Mouse (Mus musculus) limb, embryonic 12.5 days (tissue): ENCODE results near the gene Cox15. TPM values are rescaled to one million over a fixed set of nuclear protein-coding genes. Genes with fewer than 3 reads are reported as not detected.

Source experiments
- ATAC-seq: fragments of 200-750 bp; cut with Nextera tagmentation; 2 replicates; pipeline ENCODE4 v1.8.0; 2017; ENCODE audit warnings: low read depth, moderate TSS enrichment; ENCODE audit not compliant: insufficient number of reproducible peaks, insufficient read depth, low FRiP score, low TSS enrichment
- H3K27ac ChIP-seq: fragments of 300-500 bp; sonication (generic); 2 replicates; pipeline ENCODE4 v1.5.1; 2016; ENCODE audit warnings: mild to moderate bottlenecking, moderate library complexity
- H3K27me3 ChIP-seq: fragments of 300-500 bp; sonication (generic); 2 replicates; pipeline ENCODE4 v1.6.1; 2016; ENCODE audit warnings: mild to moderate bottlenecking, moderate library complexity
- H3K36me3 ChIP-seq: fragments of 300-500 bp; sonication (generic); 2 replicates; pipeline ENCODE4 v1.6.1; 2016; ENCODE audit warnings: mild to moderate bottlenecking, moderate library complexity
- H3K4me1 ChIP-seq: fragments of 300-500 bp; sonication (generic); replicated peaks from 2 replicates; pipeline ENCODE4 v1.6.1; 2016
- H3K4me2 ChIP-seq: fragments of 300-500 bp; sonication (generic); 2 replicates; pipeline ENCODE4 v1.6.1; 2016; ENCODE audit warnings: mild to moderate bottlenecking, moderate library complexity
- H3K4me3 ChIP-seq: fragments of 300-500 bp; sonication (generic); replicated peaks from 2 replicates; pipeline ENCODE4 v1.5.1; 2016; ENCODE audit warnings: mild to moderate bottlenecking
- H3K9ac ChIP-seq: fragments of 300-500 bp; sonication (generic); replicated peaks from 2 replicates; pipeline ENCODE4 v1.6.1; 2016; ENCODE audit warnings: mild to moderate bottlenecking, moderate library complexity
- H3K9me3 ChIP-seq: fragments of 300-500 bp; sonication (generic); 2 replicates; pipeline ENCODE4 v1.6.1; 2016; ENCODE audit warnings: mild to moderate bottlenecking, moderate library complexity
- WGBS: fragments of 180-500 bp; shearing (Covaris S2); methylation state at CpG from one replicate; pipeline ENCODE4 v1.1.7; 2016; 5-methylcytosine and 5-hydroxymethylcytosine counted together
- polyA plus RNA-seq: library from polyadenylated mRNA; unstranded; fragments of >200 nt; fragmentation: Nextera tagmentation; extraction: Ambion mirVana; gene quantifications from 2 replicates; pipeline ENCODE4 v1.2.1, GENCODE M21; 2016

Cox15 gene
- polyA plus RNA-seq, 1 experiment from 2014 or later: 15.1 TPM

DNA sequence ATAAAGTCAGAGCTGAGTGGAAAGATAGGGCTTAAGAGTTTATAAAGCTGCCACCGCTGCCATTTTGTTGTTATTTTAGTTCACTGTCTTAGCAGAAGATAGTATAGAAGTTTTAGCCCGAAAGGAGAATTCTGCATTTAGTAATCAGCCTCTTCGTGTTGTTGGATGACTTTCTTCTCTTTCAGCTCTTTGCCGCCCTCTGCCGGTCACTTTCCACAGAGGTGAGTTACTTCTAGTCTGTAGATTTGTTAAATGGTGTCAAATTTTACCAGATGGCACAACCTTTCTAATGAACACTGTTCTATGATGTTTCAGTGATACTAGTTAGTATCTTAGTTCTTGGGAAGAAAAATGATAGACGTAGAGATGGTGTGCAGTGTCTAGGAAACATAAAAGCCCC is 7.7 kb upstream of the Cox15 start:
- Histone ChIP-seq H3K4me2 (no peak overlapping the region), H3K4me3 (no peak overlapping the region), H3K36me3 (no peaks in the 10 kb centered on the region), H3K4me1 (no peaks in the 10 kb centered on the region), H3K27me3 (no peaks in the 10 kb centered on the region), H3K27ac (no peak overlapping the region), H3K9me3 (no peaks in the 10 kb centered on the region), H3K9ac (no peak overlapping the region)
- no peak for ATAC-seq
- WGBS: 24% methylated on average over 6 of the region's 6 CpGs

DNA sequence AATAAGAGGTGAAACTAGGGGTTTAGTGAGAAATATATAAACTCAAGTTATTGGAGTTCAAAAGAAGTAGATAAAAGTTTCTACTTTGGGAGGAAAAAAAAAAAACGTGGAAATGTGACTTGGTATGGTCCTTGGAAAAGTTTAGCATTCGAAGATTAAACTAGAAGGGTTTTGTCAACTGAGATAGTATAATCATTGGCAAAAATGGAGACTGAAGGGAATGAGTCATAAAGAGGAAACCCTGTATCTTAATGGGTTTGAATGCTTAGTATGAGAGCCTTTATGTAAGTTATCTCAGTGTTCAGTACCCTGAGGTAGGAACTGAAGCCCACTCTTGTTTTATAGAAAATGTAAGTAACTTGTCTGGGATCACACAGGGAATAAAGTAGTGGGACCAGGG is 2.1 kb upstream of the Cox15 start:
- H3K4me3 ChIP-seq: no peak overlapping the region
- H3K27me3 ChIP-seq: no peaks in the 10 kb centered on the region
- no peak overlapping the region for H3K4me2 ChIP-seq
- no peak for ATAC-seq
- no peak overlapping the region for H3K9ac ChIP-seq
- H3K4me1 ChIP-seq: peaks cover 4% of the 10 kb centered on the region; the same call in 1 of the 2 replicates
- H3K27ac ChIP-seq: no peak overlapping the region
- no peaks in the 10 kb centered on the region for H3K9me3 ChIP-seq
- WGBS: 62% methylated on average over 2 of the region's 2 CpGs
- H3K36me3 ChIP-seq: peaks cover 11% of the 10 kb centered on the region

DNA sequence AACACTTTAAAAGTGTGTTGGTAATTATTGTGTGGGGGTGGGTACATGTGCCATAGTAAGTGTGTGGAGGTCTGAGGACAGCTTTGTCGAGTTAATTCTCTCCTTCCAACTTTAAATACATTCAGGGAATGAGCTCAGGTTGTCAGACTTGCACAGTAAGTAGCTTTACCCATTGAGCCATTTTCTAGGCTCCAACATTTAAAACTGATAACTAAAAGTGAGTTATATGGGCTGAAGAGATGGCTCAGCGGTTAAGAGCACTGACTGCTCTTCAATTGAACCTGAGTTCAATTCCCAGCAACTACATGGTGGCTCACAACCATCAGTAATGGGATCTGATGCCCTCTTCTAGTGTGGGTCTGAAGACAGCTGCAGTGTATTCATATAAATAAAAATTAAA is 1.4 kb upstream of the Cox15 start:
- ATAC-seq: no peak
- Histone ChIP-seq H3K4me1 (peaks cover 4% of the 10 kb centered on the region; the same call in 1 of the 2 replicates), H3K9me3 (no peaks in the 10 kb centered on the region), H3K27ac (no peak overlapping the region), H3K4me3 (no peak overlapping the region), H3K36me3 (peaks cover 14% of the 10 kb centered on the region), H3K9ac (no peak overlapping the region), H3K4me2 (no peak overlapping the region), H3K27me3 (no peaks in the 10 kb centered on the region)
- 90% methylated on average over 2 of the region's 2 CpGs for WGBS

DNA sequence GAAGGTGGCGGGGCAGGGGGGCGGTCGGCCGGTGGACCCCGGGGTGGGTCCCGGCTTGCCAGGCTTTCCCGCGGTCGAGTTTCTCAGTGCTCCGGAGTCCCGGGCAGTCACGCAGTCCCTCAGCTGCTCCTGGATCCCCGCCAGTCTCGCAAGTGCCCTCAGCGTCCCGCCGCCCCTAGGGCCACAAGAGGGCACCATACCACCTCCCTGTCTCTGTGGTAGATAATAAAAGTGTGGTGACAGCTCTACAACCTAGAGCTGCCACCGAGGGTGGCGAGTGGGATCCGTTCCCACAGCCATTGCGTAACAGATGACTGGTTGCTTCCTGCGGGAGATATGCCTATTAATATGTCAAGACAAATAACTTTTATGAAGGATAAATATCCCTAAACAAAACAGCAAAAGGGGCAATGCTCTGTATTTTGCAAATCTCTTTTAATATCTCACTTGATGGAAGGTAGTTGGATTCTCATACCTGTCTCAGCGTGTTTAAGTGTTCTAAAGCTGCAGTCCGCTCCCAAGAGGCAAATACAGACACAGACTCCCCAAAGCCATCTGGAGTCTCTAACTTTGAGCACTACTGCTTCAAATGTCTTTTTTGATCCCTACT is 531 bp upstream of the Cox15 start:
- 2% methylated on average over 24 of the region's 24 CpGs for WGBS

DNA sequence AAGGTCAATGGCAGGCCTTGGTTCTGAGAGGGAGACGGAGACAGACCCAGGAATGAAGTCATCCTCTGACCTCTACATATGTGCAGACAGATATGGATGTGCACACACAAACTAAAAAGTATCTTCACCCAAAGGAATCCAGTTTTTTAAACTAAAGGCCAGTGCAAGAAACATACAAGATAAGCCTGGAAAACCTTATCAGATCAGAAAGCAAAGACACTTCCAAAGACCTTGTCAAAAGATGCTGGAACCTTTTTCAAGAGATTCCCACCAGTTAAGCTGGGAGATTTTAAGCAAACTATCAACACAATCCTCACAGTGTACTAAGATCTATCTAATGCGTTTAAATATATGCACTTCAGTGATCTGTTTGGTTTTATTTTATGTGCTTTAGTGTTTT is 2.8 kb downstream of the Cox15 start:
- 91% methylated on average over 2 of the region's 2 CpGs for WGBS
- Histone ChIP-seq H3K4me3 (no peak overlapping the region), H3K27me3 (no peaks in the 10 kb centered on the region), H3K36me3 (peaks cover 56% of the 10 kb centered on the region), H3K9ac (no peak overlapping the region), H3K9me3 (no peaks in the 10 kb centered on the region), H3K4me1 (peaks cover 4% of the 10 kb centered on the region; the same call in 1 of the 2 replicates), H3K27ac (no peak overlapping the region), H3K4me2 (no peak overlapping the region)
- no peak for ATAC-seq

More for the DNA sequence above, 531 bp upstream of the Cox15 start:
- H3K4me3 ChIP-seq: peak overlapping the region; percentile 65
- H3K9me3 ChIP-seq: no peaks in the 10 kb centered on the region
- peak overlapping the region; percentile 56 for H3K4me2 ChIP-seq
- peak overlapping the region; percentile 75 for H3K9ac ChIP-seq
- no peaks in the 10 kb centered on the region for H3K27me3 ChIP-seq
- peak overlapping the region; percentile 96 for H3K27ac ChIP-seq
- H3K36me3 ChIP-seq: peaks cover 23% of the 10 kb centered on the region
- H3K4me1 ChIP-seq: peaks cover 4% of the 10 kb centered on the region; the same call in 1 of the 2 replicates
- peak; percentile 83 for ATAC-seq

DNA sequence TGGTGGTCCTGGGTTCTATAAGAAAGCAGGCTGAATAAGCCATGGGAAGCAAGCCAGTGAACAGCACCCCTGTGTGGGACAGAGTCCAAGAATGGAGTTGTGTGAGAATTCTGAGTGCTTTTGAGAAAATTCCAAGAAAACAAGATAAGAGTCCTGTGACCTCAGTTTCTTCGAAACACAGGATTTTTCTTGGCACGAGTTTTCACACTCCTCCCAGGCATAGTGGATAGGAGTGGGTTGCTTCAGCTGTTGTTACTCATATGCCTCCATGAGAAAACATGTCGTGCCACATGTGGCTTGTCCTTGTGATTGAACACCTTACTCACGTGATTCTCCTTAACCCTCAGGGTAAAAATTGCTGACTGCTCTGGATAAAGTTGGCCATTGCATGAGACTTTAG is 4.9 kb downstream of the Cox15 start:
- Histone ChIP-seq H3K4me1 (no peaks in the 10 kb centered on the region; the same call in 1 of the 2 replicates), H3K36me3 (peaks cover 74% of the 10 kb centered on the region), H3K4me2 (no peak overlapping the region), H3K9me3 (no peaks in the 10 kb centered on the region), H3K9ac (no peak overlapping the region), H3K27ac (no peak overlapping the region), H3K4me3 (no peak overlapping the region), H3K27me3 (no peaks in the 10 kb centered on the region)
- no peak for ATAC-seq
- WGBS: 93% methylated on average over 4 of the region's 4 CpGs

DNA sequence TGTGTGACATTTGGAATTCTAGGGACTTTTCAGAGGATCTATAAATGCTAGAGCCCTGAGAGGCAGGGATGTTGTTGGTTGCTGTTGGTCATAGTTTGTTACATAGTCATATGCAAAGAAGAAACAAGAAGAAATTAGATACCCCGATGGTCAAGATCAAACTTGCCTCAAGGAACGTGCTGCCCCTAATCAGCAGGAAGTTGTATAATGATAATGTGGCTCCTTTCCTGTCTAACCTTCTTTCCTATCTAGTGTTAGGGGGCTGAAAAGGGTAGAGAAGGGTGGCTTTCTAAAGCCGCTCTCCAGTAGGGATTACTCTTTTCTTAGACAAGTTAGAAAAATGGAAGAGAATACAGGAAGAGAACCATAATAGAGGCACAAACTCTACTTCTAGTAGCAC is 7.1 kb downstream of the Cox15 start:
- Histone ChIP-seq H3K9ac (no peak overlapping the region), H3K4me3 (no peak overlapping the region), H3K4me2 (no peak overlapping the region), H3K36me3 (peaks cover 87% of the 10 kb centered on the region), H3K27ac (no peak overlapping the region), H3K4me1 (no peaks in the 10 kb centered on the region), H3K9me3 (no peaks in the 10 kb centered on the region), H3K27me3 (no peaks in the 10 kb centered on the region)
- WGBS: 95% methylated on average over 3 of the region's 3 CpGs
- ATAC-seq: no peak

DNA sequence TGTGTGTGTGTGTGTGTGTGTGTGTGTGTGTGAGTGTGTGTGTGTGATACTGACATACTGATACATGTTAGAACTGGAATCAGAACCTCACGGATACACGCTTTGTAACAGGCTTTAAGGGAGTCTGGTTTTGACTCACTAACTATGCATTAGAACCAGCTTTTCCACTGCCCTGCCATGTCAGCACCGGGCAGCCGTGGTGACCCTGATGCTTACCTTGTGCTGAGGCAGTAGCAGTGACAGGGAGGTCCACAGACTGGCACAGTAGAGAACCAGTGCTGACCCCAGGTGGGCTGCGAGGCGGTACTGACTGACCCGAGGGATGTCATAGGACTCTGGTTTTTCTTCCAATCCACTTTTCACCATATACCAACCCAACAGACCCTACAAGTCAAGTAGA is 9.4 kb downstream of the Cox15 start:
- 95% methylated on average over 7 of the region's 7 CpGs for WGBS

DNA sequence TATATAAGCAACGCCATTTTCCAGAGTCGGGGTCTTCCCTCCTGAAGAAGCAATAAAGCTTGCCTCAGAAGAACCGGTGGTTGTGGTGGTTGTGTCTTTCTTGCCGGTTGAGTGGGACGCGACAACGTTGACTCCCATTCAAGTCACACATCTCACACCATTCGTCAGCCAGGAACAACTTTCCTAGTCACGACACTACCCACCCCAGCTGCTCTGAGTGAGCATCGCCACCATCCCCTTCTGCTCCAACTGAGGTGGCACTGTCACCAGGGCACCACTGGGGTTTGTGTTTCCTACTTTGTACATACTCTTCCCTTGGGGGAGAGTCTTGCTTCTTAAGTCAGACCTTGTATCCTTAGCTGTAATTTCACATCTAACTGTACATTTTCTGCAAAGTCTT is 14.4 kb downstream of the Cox15 start:
- no peaks in the 10 kb centered on the region for H3K9me3 ChIP-seq
- ATAC-seq: no peak
- H3K4me1 ChIP-seq: no peaks in the 10 kb centered on the region
- peaks cover 88% of the 10 kb centered on the region for H3K36me3 ChIP-seq
- no peaks in the 10 kb centered on the region for H3K27me3 ChIP-seq
- H3K4me2 ChIP-seq: no peak overlapping the region
- WGBS: 97% methylated on average over 10 of the region's 10 CpGs
- no peak overlapping the region for H3K9ac ChIP-seq
- no peak overlapping the region for H3K4me3 ChIP-seq
- no peak overlapping the region for H3K27ac ChIP-seq

More for the DNA sequence above, 9.4 kb downstream of the Cox15 start:
- no peak overlapping the region for H3K4me3 ChIP-seq
- no peaks in the 10 kb centered on the region for H3K9me3 ChIP-seq
- H3K27me3 ChIP-seq: no peaks in the 10 kb centered on the region
- ATAC-seq: no peak
- H3K4me1 ChIP-seq: no peaks in the 10 kb centered on the region
- H3K9ac ChIP-seq: no peak overlapping the region
- no peak overlapping the region for H3K4me2 ChIP-seq
- peaks cover 88% of the 10 kb centered on the region for H3K36me3 ChIP-seq
- H3K27ac ChIP-seq: no peak overlapping the region

DNA sequence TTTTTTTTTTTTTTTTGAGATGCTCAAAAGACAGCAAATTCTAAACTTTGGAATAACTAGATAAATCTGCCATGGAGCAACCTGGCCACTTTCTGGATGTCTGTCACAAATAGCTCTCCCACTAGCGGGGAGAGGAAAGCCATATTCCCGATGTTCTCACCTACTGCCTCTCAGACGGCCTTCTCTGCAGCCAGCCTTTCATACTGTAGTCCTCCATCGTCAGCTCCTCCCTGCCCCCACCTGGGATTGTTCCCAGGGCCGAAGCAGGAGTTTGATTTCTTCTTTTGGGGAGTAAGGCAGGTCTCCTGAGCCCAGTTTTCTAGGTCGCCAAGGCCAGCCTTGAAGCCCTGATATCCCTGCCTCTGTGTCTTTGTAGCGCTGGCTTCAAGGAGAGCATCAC is 21.6 kb downstream of the Cox15 start:
- Histone ChIP-seq H3K27me3 (no peaks in the 10 kb centered on the region), H3K36me3 (peaks cover 53% of the 10 kb centered on the region), H3K4me2 (no peak overlapping the region), H3K27ac (no peak overlapping the region), H3K9me3 (no peaks in the 10 kb centered on the region), H3K9ac (no peak overlapping the region), H3K4me3 (no peak overlapping the region), H3K4me1 (peaks cover 5% of the 10 kb centered on the region; the same call in 1 of the 2 replicates)
- 52% methylated on average over 7 of the region's 7 CpGs for WGBS
- no peak for ATAC-seq

DNA sequence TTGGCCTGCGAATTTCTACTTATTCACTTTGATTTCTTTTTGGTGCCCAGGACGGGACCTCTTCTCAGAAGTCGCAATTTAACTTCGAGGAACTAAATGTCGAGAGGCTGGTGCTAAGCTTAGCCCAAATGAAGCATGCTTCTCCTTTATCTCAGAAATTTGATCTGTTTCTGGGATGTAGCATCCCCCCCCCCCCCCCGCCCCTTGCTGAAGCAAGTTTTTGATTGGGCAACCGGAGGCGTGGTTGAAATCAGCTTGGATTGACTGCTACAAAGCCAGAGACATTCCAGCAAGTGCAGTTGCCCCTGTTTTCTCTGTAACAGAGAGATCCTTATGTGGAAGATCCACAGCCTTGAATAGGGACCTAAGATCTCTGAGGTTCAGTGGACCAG is 22.8 kb downstream of the Cox15 start:
- no peaks in the 10 kb centered on the region for H3K9me3 ChIP-seq
- ATAC-seq: no peak
- no peaks in the 10 kb centered on the region for H3K27me3 ChIP-seq
- H3K9ac ChIP-seq: no peak overlapping the region
- peaks cover 55% of the 10 kb centered on the region for H3K36me3 ChIP-seq
- H3K4me2 ChIP-seq: peak overlapping the region; percentile 49
- WGBS: 36% methylated on average over 8 of the region's 8 CpGs
- H3K4me3 ChIP-seq: peak overlapping the region; percentile 32
- peaks cover 5% of the 10 kb centered on the region; the same call in 1 of the 2 replicates for H3K4me1 ChIP-seq
- 0 out of 2 replicates have a peak overlapping the region, but pooled peaks have one; percentile 41 for H3K27ac ChIP-seq
